Mouse (Mus musculus) limb, embryonic 10.5 days (tissue): ENCODE data around the gene Egfl8. TPM values are rescaled to one million over a fixed set of nuclear protein-coding genes. Genes with fewer than 3 reads are reported as not detected.

Source experiments
- DNase-seq: peaks from one replicate; pipeline ENCODE4 v3.0.0-alpha.2; 2017; ENCODE audit warnings: low spot score
- H3K27ac ChIP-seq: fragments of 300-500 bp; sonication (generic); 2 replicates; pipeline ENCODE4 v1.5.1; 2016; ENCODE audit warnings: mild to moderate bottlenecking
- H3K27me3 ChIP-seq: fragments of 300-500 bp; sonication (generic); 2 replicates; pipeline ENCODE4 v1.6.1; 2016; ENCODE audit warnings: low read depth, mild to moderate bottlenecking; ENCODE audit not compliant: poor library complexity, severe bottlenecking
- H3K36me3 ChIP-seq: fragments of 300-500 bp; sonication (generic); 2 replicates; pipeline ENCODE4 v1.6.1; 2016; ENCODE audit warnings: mild to moderate bottlenecking, moderate library complexity
- H3K4me1 ChIP-seq: fragments of 300-500 bp; sonication (generic); 2 replicates; pipeline ENCODE4 v1.6.1; 2016
- H3K4me3 ChIP-seq: fragments of 300-500 bp; sonication (generic); 2 replicates; pipeline ENCODE4 v1.5.1; 2016; ENCODE audit warnings: mild to moderate bottlenecking, moderate library complexity
- H3K9me3 ChIP-seq: fragments of 300-500 bp; sonication (generic); replicated peaks from 2 replicates; pipeline ENCODE4 v1.6.1; 2016; ENCODE audit warnings: mild to moderate bottlenecking
- WGBS: fragments of 180-500 bp; shearing (Covaris S2); methylation state at CpG from one replicate; pipeline ENCODE4 v1.1.7; 2016; 5-methylcytosine and 5-hydroxymethylcytosine counted together
- polyA plus RNA-seq: library from polyadenylated mRNA; unstranded; fragments of >200 nt; fragmentation: Nextera tagmentation; extraction: Ambion mirVana; gene quantifications from 2 replicates; pipeline ENCODE4 v1.2.1, GENCODE M21; 2016

The Egfl8 gene
- polyA plus RNA-seq, 1 experiment from 2014 or later = 2.2 TPM

- Histone ChIP-seq H3K4me1 (peaks cover 20% of the 10 kb centered on the region), H3K4me3 (peak overlapping the region; percentile 29), H3K27me3 (no peaks in the 10 kb centered on the region), H3K9me3 (no peaks in the 10 kb centered on the region), H3K36me3 (no peaks in the 10 kb centered on the region), H3K27ac (peak overlapping the region; percentile 73)
- WGBS = 45% methylated on average over 3 of the region's 3 CpGs
- DNase-seq = no peak
Observed at GRCm38 (mm10) chr17:34564796-34565195, 51.0 kb downstream of the Egfl8 start.

GRCm38 (mm10) chr17:34564003-34564421, 51.8 kb downstream of the Egfl8 start, which contains the start of gene Notch4:
TSS of gene Notch4 (plus strand) at chr17:34564268.
- H3K4me3 ChIP-seq = peak within 1 kb of the TSS; percentile 29
- no peak for DNase-seq
- WGBS = 2% methylated on average over 6 of the region's 6 CpGs

GRCm38 (mm10) chr17:34563354-34563753, 52.4 kb downstream of the Egfl8 start:
- 73% methylated on average over 11 of the region's 11 CpGs for WGBS
- no peaks in the 10 kb centered on the region for H3K36me3 ChIP-seq
- DNase-seq = no peak
- H3K4me1 ChIP-seq = peaks cover 20% of the 10 kb centered on the region
- H3K27ac ChIP-seq = no peak overlapping the region
- no peak overlapping the region for H3K4me3 ChIP-seq
- no peaks in the 10 kb centered on the region for H3K9me3 ChIP-seq
- no peaks in the 10 kb centered on the region for H3K27me3 ChIP-seq

More at GRCm38 (mm10) chr17:34564003-34564421, 51.8 kb downstream of the Egfl8 start, which contains the start of gene Notch4:
- H3K27ac ChIP-seq = peak within 1 kb of the TSS; percentile 73
- peaks cover 20% of the 10 kb centered on the region for H3K4me1 ChIP-seq
- H3K27me3 ChIP-seq = no peaks in the 10 kb centered on the region
- H3K36me3 ChIP-seq = no peaks in the 10 kb centered on the region
- no peaks in the 10 kb centered on the region for H3K9me3 ChIP-seq

Other genes starting within 250 kb of the Egfl8 start
- gene Btnl1, start 238.8 kb downstream of the Egfl8 start, polyA plus RNA-seq = not detected in 2 replicates
- gene BC051142, start 217.2 kb downstream of the Egfl8 start, polyA plus RNA-seq = 0.53 and 1.3 TPM in 2 replicates
- gene Btnl4, start 138.7 kb downstream of the Egfl8 start, polyA plus RNA-seq = not detected in 2 replicates
- not detected in 2 replicates for gene Btnl6, start 98.6 kb downstream of the Egfl8 start, polyA plus RNA-seq
- gene Notch4, start 51.7 kb downstream of the Egfl8 start, polyA plus RNA-seq = 6.4 and 8.2 TPM in 2 replicates
- 4.8 and 10.5 TPM in 2 replicates for gene Gpsm3, start 26.2 kb downstream of the Egfl8 start, polyA plus RNA-seq
- 19.9 and 22.5 TPM in 2 replicates for gene Pbx2, start 24.7 kb downstream of the Egfl8 start, polyA plus RNA-seq
- 2.6 and 3.6 TPM in 2 replicates for gene Ager, start 18.1 kb downstream of the Egfl8 start, polyA plus RNA-seq
- 149 and 162 TPM in 2 replicates for gene Rnf5, start 12.3 kb downstream of the Egfl8 start, polyA plus RNA-seq
- 51.0 and 55.6 TPM in 2 replicates for gene Agpat1, start 11.7 kb downstream of the Egfl8 start, polyA plus RNA-seq
- 21.0 and 21.6 TPM in 2 replicates for gene Ppt2, start 12.5 kb upstream of the Egfl8 start, polyA plus RNA-seq
- 0.08 TPM in 1 of 2 replicates, not detected in the other for gene Prrt1, start 13.6 kb upstream of the Egfl8 start, polyA plus RNA-seq
- 17.9 and 18.9 TPM in 2 replicates for gene Fkbpl, start 28.8 kb upstream of the Egfl8 start, polyA plus RNA-seq
- gene Atf6b, start 31.2 kb upstream of the Egfl8 start, polyA plus RNA-seq = 101 TPM in 2 replicates
- not detected in 2 replicates for gene Tnxb, start 54.6 kb upstream of the Egfl8 start, polyA plus RNA-seq
- gene C4b, start 127.9 kb upstream of the Egfl8 start, polyA plus RNA-seq = not detected in 2 replicates
- not detected in 2 replicates for gene Cyp21a1, start 188.6 kb upstream of the Egfl8 start, polyA plus RNA-seq
- gene Stk19, start 221.0 kb upstream of the Egfl8 start, polyA plus RNA-seq = 23.3 and 28.6 TPM in 2 replicates
- 77.5 and 83.5 TPM in 2 replicates for gene Dxo, start 221.0 kb upstream of the Egfl8 start, polyA plus RNA-seq
- gene Skiv2l, start 234.2 kb upstream of the Egfl8 start, polyA plus RNA-seq = 57.5 and 65.0 TPM in 2 replicates
- 151 and 155 TPM in 2 replicates for gene Nelfe, start 234.4 kb upstream of the Egfl8 start, polyA plus RNA-seq
- gene Cfb, start 246.5 kb upstream of the Egfl8 start, polyA plus RNA-seq = 2.1 and 2.5 TPM in 2 replicates